Mouse (Mus musculus) R1 (cell line): Measurements from ENCODE around the gene Theg.

ENCODE experiments used
- DNase-seq: peaks from one replicate; pipeline ENCODE4 v3.0.0-alpha.2; 2018; ENCODE audit warnings: low read depth, low spot score

The Theg gene

DNA sequence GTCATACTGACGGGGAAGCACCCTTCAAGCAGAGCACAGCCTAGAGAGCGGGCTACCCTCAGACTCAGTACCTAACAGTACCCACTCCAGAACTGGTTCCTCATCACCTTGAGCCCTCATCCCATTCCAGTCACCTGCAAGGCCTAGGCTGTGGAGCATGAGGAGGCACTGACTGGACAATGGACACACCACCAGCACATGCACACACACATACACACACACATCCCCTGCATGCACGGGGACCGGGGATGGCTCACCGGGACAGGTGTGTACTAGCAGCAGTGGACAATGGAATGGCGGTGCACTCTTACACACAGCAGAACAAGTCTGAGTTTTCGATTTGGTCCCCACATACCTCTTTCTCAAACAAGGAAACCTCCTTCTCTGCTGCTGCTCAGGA lies 49.9 kb downstream of the Theg start:
- no peak for DNase-seq

DNA sequence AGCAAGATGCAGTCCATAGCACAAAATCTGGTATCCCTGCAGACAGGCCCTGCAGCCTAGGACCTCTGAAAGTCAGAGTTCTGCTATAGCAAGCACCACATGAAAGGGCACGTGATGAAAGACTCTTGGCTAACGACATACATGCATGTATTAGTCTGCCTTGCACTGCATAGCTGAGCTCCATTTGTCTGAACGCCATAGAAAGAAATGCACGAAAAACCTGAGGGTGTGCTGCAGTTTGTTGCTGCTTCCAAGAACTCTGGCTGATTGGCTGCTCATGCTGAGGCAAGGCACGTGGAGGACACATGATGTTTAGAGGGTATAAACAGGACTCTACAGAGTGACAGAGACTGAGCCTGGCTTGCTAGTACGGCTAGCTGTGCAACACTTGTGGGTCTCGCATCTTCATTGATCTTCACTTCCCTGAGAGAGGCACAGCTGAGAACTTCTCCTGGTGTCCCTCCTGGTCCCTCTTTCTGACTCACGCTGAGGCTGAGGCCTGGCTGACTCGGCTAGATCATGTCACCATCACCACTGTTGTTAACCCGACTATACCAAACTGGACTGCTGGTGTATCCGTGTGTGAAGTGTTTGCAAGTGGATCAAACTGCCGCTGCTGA lies 50.6 kb downstream of the Theg start:
- DNase-seq, result no peak

DNA sequence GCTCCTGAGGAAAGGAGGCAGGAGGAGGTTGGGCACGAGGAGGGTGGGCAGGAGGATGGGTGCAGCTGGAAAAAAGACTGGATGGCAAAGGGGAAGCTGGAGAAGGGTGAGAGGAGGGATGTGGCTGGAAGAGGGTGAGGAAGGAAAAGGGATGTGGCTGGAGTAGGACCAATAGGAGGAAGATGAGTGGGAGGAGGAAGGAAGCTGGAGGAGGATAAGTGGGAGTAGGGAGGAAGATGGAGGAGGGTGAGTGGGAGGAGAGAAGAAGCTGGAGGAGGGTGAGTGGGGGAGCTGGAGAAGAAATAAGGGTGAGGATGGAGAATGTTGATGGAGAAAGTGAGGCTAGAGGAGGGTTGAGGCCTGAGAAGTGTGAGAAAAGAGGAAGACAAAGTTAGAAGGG lies 51.7 kb downstream of the Theg start:
- no peak for DNase-seq

DNA sequence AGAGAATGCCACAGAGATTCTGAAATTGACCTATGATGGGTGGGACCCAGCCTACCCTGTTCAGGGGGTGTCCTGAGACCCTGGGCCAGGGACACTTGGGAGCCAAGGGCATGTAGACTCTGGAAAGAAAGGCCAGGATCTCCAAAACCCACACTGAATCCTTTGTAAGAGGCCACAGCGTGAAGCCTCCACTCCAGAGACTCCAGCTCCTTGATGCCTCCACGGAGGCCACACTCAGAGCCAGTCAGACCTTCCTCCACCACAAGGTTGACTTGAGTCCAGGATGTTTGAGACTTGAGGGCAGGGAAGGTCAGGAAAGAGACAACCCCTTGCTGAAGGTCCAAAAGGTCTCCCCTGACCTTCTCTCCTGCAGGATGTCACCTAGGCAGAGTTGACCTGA lies 52.7 kb downstream of the Theg start:
- DNase-seq, result no peak

DNA sequence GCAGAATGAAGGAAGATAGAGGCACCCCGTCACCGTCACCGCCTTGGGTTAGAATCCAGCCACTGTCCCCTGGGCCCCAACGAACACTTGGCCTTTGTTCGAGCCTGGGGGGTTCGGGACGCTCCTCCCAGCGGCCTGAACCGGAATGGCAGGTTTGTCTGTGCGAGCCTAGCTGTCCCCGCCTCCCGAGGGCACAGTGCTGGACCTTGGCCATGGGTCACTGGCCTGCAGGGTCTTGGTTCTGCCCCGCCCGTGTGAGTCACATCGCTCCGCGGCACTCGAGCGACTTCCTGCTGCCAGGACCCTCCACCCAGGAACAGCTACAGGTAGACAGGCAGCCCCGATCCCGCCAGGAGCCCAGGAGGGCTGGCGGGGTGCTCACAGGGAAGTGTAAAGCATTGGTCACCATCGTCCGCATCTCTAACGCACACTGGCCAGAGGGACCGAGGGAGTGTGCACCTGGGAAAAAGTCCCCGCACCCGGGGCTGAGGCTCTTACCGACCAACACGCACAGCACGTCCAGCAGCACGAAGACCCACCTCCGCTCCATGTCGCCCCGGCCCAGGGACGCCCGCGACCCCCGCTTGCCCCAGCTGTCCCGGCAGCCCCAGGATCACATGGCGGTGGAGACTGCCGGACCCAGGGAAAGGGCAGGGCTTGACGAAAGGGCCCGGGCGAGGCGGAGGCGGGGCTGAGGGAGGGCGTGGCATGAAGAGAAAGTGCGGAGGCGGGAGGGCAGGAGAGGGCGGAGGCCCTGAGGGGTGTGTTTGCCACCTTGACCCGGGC lies 53.8 kb downstream of the Theg start, which contains the start of gene Plpp2:
Gene Plpp2, minus strand, starts transcription at position 671 of the 786 bp plus-strand sequence.
- peak; percentile 86 for DNase-seq

DNA sequence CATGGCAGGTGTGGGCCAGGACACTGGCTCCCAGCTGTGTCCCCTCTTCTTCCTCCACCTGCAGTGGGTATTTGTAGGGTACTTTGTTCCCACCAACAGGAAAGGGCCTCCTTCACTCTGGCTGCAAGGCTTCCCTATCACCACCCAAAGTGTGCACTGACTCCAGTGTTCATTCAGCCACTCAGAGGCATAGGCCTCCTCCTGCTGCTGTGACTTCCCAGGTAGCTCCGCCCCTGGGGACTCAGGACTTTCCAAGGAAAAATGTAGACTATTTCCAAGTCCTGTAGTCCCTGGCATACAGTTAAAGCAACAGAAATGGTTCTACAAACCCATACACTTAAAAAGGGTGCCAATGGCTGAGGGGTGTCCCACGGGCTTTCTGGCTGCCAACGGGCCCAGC lies 54.5 kb downstream of the Theg start:
- DNase-seq, result peak; percentile 21

DNA sequence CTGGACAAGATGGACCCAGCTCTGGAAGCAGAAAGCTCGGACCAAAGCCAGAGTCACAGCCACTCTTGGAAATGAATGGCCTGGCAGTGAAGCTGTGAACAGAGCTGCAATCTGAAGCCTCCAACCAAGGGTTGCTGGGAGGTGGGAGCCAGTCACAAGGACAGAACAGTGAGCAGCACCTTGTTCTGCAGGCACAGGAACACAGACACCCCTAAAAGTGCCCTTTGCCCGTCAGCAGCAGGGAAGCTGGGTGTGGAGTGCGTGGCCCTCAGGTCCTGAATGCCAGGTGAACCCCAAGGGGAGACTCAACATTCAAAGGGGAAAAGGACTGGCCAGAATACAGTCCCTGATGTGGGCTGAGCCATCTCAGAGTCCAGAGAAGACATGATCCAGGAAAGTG lies 55.5 kb downstream of the Theg start:
- DNase-seq, result no peak

DNA sequence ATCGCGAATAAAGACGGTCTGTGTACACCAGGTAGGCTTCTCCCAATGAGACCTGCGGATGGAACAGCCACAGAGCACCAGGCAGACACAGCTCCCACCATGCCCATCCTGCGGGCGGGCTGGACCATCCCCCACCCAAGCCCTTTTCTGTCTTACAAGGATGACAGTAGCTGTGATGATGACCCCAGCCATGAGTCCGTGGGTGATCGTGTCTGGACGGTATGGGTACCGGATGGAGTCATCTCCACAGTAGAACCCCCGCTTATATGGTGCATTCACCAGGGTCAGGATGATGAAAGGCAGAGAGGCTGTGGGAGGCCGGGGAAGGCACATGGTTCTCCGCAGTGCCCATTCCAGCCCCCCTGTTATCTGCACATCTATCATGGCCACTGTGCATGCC lies 56.4 kb downstream of the Theg start:
- no peak for DNase-seq

DNA sequence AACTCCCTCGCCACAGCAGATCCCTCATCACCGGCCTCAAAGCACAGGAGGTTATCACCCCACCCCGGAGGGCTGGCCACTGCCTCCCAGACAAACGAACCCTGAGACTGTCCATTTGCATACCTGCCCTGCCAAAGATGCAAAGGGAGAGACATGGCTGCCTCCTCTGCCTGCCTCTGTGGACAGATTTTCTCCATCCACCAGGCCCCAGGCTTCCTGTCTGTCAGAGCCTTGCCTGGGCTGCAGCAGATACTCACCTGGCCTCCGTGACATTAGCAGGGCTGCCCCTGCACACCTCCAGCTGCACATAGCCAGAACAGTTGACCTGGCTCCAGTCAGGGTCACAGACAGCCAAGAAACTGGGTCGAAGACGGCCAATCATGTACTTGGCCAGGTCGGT lies 56.9 kb downstream of the Theg start:
- no peak for DNase-seq

DNA sequence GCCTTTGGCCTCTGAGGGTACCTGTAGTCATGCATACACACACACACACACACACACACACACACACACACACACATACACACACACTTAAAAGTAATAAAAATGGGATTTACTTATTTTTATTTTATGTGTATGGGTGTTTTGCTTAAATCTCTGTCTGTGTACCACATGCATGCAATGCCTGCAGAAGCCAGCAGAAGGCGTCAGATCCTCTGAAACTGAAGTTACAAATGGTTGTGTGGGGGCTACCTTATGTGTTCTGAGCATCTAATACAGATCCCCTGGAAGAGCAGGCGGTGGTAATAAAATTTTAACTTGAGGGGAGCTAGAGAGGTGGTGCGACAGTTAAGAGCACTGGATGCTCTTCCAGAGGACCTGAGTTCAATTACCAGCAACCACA lies 59.0 kb downstream of the Theg start:
- DNase-seq, result peak; percentile 31

DNA sequence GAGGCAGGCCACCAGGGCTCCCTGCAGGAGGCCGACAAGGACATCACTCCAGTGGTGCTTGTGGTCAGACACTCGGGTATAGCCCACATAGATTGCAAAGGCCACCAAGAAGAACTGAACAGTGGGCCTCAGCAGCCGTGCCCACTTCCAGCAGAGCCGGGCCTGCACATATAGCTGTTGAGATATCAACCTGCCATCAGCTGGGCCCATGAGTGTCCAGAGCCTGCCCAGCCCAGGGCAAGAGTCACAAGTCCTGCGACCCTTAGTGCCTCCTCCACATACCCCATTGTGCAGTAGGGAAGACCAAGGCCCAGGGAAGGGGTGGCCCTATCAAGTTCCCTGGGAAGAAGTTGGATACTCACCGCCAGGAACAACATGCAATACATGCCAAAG lies 59.7 kb downstream of the Theg start:
- no peak for DNase-seq

DNA sequence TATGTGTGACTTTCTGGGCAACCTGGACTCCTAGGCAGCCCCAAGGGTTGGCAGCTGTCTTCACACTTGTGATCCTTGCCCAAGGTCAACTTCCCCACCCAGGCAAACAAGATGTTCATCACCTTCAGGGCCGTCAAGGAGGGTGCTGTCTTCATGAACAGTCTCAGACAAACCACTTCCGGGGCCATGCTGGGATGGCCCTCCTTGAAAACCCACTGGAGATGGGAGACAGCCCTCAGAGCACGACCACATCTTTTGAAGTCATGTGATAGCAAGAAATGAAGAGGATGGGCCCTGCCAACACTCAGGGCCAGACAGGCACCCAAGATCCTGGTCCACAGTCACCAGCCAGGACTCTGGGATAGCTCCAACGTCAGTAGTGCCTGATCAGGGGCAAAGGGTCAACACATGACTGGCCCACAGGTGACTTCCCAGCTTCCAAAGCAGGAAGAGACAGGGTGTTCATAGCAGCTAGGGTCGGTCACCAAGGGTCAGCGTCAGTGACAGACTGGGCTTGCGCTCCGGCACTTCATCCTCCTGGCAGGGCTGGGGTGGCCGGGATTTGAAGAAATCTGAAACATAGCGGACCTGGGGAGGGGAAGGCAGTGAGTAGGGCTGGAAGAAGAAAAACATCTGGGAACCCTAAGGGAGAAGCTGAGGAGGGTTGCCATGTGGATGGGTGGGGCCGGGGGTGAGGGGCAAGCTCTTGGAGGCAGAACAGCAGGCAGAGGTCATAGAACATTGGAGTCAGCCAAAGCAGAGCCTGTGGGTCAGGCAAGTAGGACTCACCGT lies 60.3 kb downstream of the Theg start:
- DNase-seq, result no peak
